Mouse (Mus musculus): ENCODE data around the gene Afdn. TPM values are rescaled to one million over a fixed set of nuclear protein-coding genes. Genes with fewer than 3 reads are reported as not detected.
"Not testable (repeated sequence)": the region's sequence is repeated elsewhere in the genome, so short reads cannot be mapped to it uniquely, and the experiment has no call there.

Gene Afdn
- total RNA-seq, 2 experiments from 2014 or later: 106 to 131 TPM

GRCm38 (mm10) chr17:13925931-13926330 lies 165.6 kb downstream of the Afdn start:
- intact Hi-C loops (cut with DNase I): no loop called here
- DNase-seq: no peak

- intact Hi-C loops (cut with DNase I): no loop called here
- no peak for DNase-seq
Measured at GRCm38 (mm10) chr17:13930421-13930820, 170.1 kb downstream of the Afdn start.

- intact Hi-C loops (cut with DNase I): loop anchor here (5.0 kb wide), 1 partner anchor 83 kb away; no protein-coding TSS in a partner anchor
- not testable (repeated sequence) for DNase-seq
Measured at GRCm38 (mm10) chr17:13935364-13935763, 175.0 kb downstream of the Afdn start.

- intact Hi-C loops (cut with DNase I): loop anchor here (5.0 kb wide), 1 partner anchor 85 kb away; no protein-coding TSS in a partner anchor
- no peak for DNase-seq
Measured at GRCm38 (mm10) chr17:13937787-13938186, 177.4 kb downstream of the Afdn start.

- intact Hi-C loops (cut with DNase I): loop anchor here (5.0 kb wide), 1 partner anchor 86 kb away; no protein-coding TSS in a partner anchor
- peak in 1 of 2 experiments; percentile 25 for DNase-seq
Measured at GRCm38 (mm10) chr17:13938652-13939051, 178.3 kb downstream of the Afdn start.

- DNase-seq: not testable (repeated sequence)
- intact Hi-C loops (cut with DNase I): loop anchor here (5.0 kb wide), 1 partner anchor 87 kb away; no protein-coding TSS in a partner anchor
Measured at GRCm38 (mm10) chr17:13939231-13939630, 178.9 kb downstream of the Afdn start.

GRCm38 (mm10) chr17:13940487-13940886 lies 180.1 kb downstream of the Afdn start:
- intact Hi-C loops (cut with DNase I): no loop called here
- peak in 1 of 2 experiments; percentile 19 for DNase-seq

- DNase-seq; intact Hi-C loops (cut with DNase I): not testable (repeated sequence)
Measured at GRCm38 (mm10) chr17:13948073-13948472, 187.7 kb downstream of the Afdn start, which contains the start of gene Gm7168. Gene Gm7168 (plus strand): TSS chr17:13948373.

GRCm38 (mm10) chr17:13951570-13951969 lies 191.2 kb downstream of the Afdn start:
- intact Hi-C loops (cut with DNase I); DNase-seq: not testable (repeated sequence)

Other genes with a start within 250 kb of the Afdn start
- 1 to 10 TPM; 2.5 to 5.6 TPM for gene Tcte2, start 1.3 kb downstream of the Afdn start, total RNA-seq (2021)
- gene Gm7168, start 187.8 kb downstream of the Afdn start, total RNA-seq (2021): not detected
- gene Gm7356, start 243.2 kb downstream of the Afdn start, total RNA-seq (2021): not detected